Mouse (Mus musculus): ENCODE results near the gene Egr2.

- TF ChIP-seq POLR2A (IDR thresholded peaks at IDR 0.05; ENCODE audit: insufficient read length, low read depth) (no peak), USF1 (IDR thresholded peaks at IDR 0.05; ENCODE audit: low read depth) (no peak), E2F4 (IDR thresholded peaks at IDR 0.05; ENCODE audit: insufficient read depth) (no peak), POLR2AphosphoS2 (IDR thresholded peaks at IDR 0.05; ENCODE audit: insufficient read length, low read depth) (no peak), MYOG (IDR thresholded peaks at IDR 0.05; ENCODE audit: control insufficient read depth in 1 of 3, insufficient read depth in 1 of 3, insufficient read length in 2 of 3, low read depth in 2 of 3) (no peak), TCF12 (IDR thresholded peaks at IDR 0.05; ENCODE audit: insufficient read depth, poor library complexity, severe bottlenecking) (no peak), TCF3 (IDR thresholded peaks at IDR 0.05; ENCODE audit: insufficient read length, low read depth) (no peak), CEBPB (IDR thresholded peaks at IDR 0.05; ENCODE audit: insufficient read depth, poor library complexity, severe bottlenecking) (no peak), SRF (IDR thresholded peaks at IDR 0.05; ENCODE audit: control insufficient read depth, insufficient read length, low read depth) (no peak), MYOD1 (IDR thresholded peaks at IDR 0.05; ENCODE audit: control insufficient read depth in 1 of 3, insufficient read length in 2 of 3, low read depth in 2 of 3) (no peak), MAX (IDR thresholded peaks at IDR 0.05; ENCODE audit: low read depth) (no peak), REST (IDR thresholded peaks at IDR 0.05; ENCODE audit: insufficient read depth, insufficient read length) (no peak)
These were observed 3.5 kb downstream of the Egr2 start for GRCm38 (mm10) chr10:67538585-67539400.

Data from myocyte (in vitro differentiated cells).